Mouse (Mus musculus) limb, embryonic 11.5 days (tissue): ENCODE measurements at regions not wholly inside any gene's neighbourhood (a gene's known extent, or its start where the extent isn't known, plus 50 kb on each side); places are given as distances from the start of the nearest gene placed in this dataset.
A peak's percentile ranks its signal among the peaks of the same experiment; 100 is the strongest.

Source experiments
- ATAC-seq: fragments of 200-750 bp; cut with Nextera tagmentation; 2 replicates; pipeline ENCODE4 v1.8.0; 2017; ENCODE audit warnings: low read depth; ENCODE audit not compliant: insufficient number of reproducible peaks, low FRiP score, low TSS enrichment
- DNase-seq: peaks from one replicate; pipeline ENCODE4 v3.0.0-alpha.2; 2015; ENCODE audit warnings: low spot score
- H3K27ac ChIP-seq: fragments of 300-500 bp; sonication (generic); replicated peaks from 2 replicates; pipeline ENCODE4 v1.5.1; 2014; ENCODE audit warnings: low read depth, mild to moderate bottlenecking, low read length
- H3K27me3 ChIP-seq: fragments of 300-500 bp; sonication (generic); 2 replicates; pipeline ENCODE4 v1.6.1; 2014; ENCODE audit warnings: mild to moderate bottlenecking, low read length, mixed read lengths; ENCODE audit not compliant: control insufficient read depth, insufficient read depth
- H3K36me3 ChIP-seq: fragments of 300-500 bp; sonication (generic); 2 replicates; pipeline ENCODE4 v1.6.1; 2014; ENCODE audit warnings: mild to moderate bottlenecking, low read length, moderate library complexity, mixed read lengths; ENCODE audit not compliant: control insufficient read depth, insufficient read depth
- H3K4me1 ChIP-seq: fragments of 300-500 bp; sonication (generic); 2 replicates; pipeline ENCODE4 v1.6.1; 2014; ENCODE audit warnings: low read length, mixed read lengths; ENCODE audit not compliant: control insufficient read depth, insufficient read depth
- H3K4me2 ChIP-seq: fragments of 300-500 bp; sonication (generic); 2 replicates; pipeline ENCODE4 v1.6.1; 2014; ENCODE audit warnings: low read depth, mild to moderate bottlenecking, moderate library complexity; ENCODE audit not compliant: severe bottlenecking
- H3K4me3 ChIP-seq: fragments of 300-500 bp; sonication (generic); 2 replicates; pipeline ENCODE4 v1.5.1; 2014; ENCODE audit warnings: low read depth, low read length
- H3K9ac ChIP-seq: fragments of 300-500 bp; sonication (generic); 2 replicates; pipeline ENCODE4 v1.6.1; 2014; ENCODE audit warnings: mild to moderate bottlenecking, low read length
- H3K9me3 ChIP-seq: fragments of 300-500 bp; sonication (generic); 2 replicates; pipeline ENCODE4 v1.6.1; 2016; ENCODE audit warnings: low read length; ENCODE audit not compliant: control insufficient read depth
- WGBS: fragments of 180-500 bp; shearing (Covaris S2); extraction: QIAGEN DNeasy Blood & Tissue Kit; methylation state at CpG from one replicate; pipeline ENCODE4 v1.1.7; 2014; 5-methylcytosine and 5-hydroxymethylcytosine counted together

GRCm38 (mm10) chr19:15047896-15048295, 450.0 kb upstream of the Tle4 start:
- no peak for ATAC-seq
- DNase-seq: no peak
- Histone ChIP-seq H3K36me3 (no peaks in the 10 kb centered on the region), H3K27me3 (no peaks in the 10 kb centered on the region), H3K9ac (no peak overlapping the region), H3K27ac (no peak overlapping the region), H3K9me3 (no peaks in the 10 kb centered on the region), H3K4me3 (no peak overlapping the region), H3K4me1 (peaks cover 6% of the 10 kb centered on the region; the same call in 1 of the 2 replicates), H3K4me2 (no peak overlapping the region)
- WGBS: 88% methylated on average over 2 of the region's 2 CpGs

GRCm38 (mm10) chr19:15047306-15047868, 449.5 kb upstream of the Tle4 start:
- no peak overlapping the region for H3K9ac ChIP-seq
- no peak overlapping the region for H3K4me2 ChIP-seq
- H3K27ac ChIP-seq: no peak overlapping the region
- no peaks in the 10 kb centered on the region for H3K27me3 ChIP-seq
- DNase-seq (no peak), ATAC-seq (no peak)
- no peak overlapping the region for H3K4me3 ChIP-seq
- H3K4me1 ChIP-seq: peaks cover 1% of the 10 kb centered on the region; the same call in 1 of the 2 replicates
- no peaks in the 10 kb centered on the region for H3K9me3 ChIP-seq
- 86% methylated on average over 4 of the region's 4 CpGs for WGBS
- H3K36me3 ChIP-seq: no peaks in the 10 kb centered on the region

GRCm38 (mm10) chr19:15035554-15035953, 437.7 kb upstream of the Tle4 start:
- ATAC-seq (no peak), DNase-seq (peak; percentile 83)
- H3K27ac ChIP-seq: no peak overlapping the region
- H3K4me1 ChIP-seq: no peaks in the 10 kb centered on the region
- H3K9ac ChIP-seq: no peak overlapping the region
- no peaks in the 10 kb centered on the region for H3K36me3 ChIP-seq
- no peak overlapping the region for H3K4me2 ChIP-seq
- WGBS: 7% methylated on average over 3 of the region's 3 CpGs
- H3K9me3 ChIP-seq: no peaks in the 10 kb centered on the region
- no peaks in the 10 kb centered on the region for H3K27me3 ChIP-seq
- no peak overlapping the region for H3K4me3 ChIP-seq

- ATAC-seq (no peak), DNase-seq (no peak)
- no peaks in the 10 kb centered on the region for H3K9me3 ChIP-seq
- WGBS: 60% methylated on average over 8 of the region's 8 CpGs
- H3K27ac ChIP-seq: no peak overlapping the region
- H3K4me2 ChIP-seq: no peak overlapping the region
- H3K27me3 ChIP-seq: no peaks in the 10 kb centered on the region
- no peaks in the 10 kb centered on the region for H3K4me1 ChIP-seq
- H3K36me3 ChIP-seq: no peaks in the 10 kb centered on the region
- H3K4me3 ChIP-seq: no peak overlapping the region
- no peak overlapping the region for H3K9ac ChIP-seq
Observed at GRCm38 (mm10) chr19:15033921-15034320, 436.1 kb upstream of the Tle4 start.

- WGBS: 65% methylated on average over 5 of the region's 5 CpGs
- no peaks in the 10 kb centered on the region for H3K4me1 ChIP-seq
- no peak overlapping the region for H3K4me2 ChIP-seq
- no peaks in the 10 kb centered on the region for H3K9me3 ChIP-seq
- no peak overlapping the region for H3K9ac ChIP-seq
- H3K27ac ChIP-seq: no peak overlapping the region
- no peak for ATAC-seq
- no peaks in the 10 kb centered on the region for H3K27me3 ChIP-seq
- DNase-seq: no peak
- H3K4me3 ChIP-seq: no peak overlapping the region
- no peaks in the 10 kb centered on the region for H3K36me3 ChIP-seq
Observed at GRCm38 (mm10) chr19:15033396-15033795, 435.5 kb upstream of the Tle4 start.

- ATAC-seq: no peak
Observed at GRCm38 (mm10) chr19:15032297-15032947, 434.6 kb upstream of the Tle4 start.

GRCm38 (mm10) chr19:15031483-15031882, 433.6 kb upstream of the Tle4 start:
- Histone ChIP-seq H3K4me2 (no peak overlapping the region), H3K27ac (no peak overlapping the region), H3K36me3 (no peaks in the 10 kb centered on the region), H3K27me3 (no peaks in the 10 kb centered on the region), H3K4me3 (no peak overlapping the region), H3K9ac (no peak overlapping the region), H3K4me1 (no peaks in the 10 kb centered on the region), H3K9me3 (no peaks in the 10 kb centered on the region)
- DNase-seq (no peak), ATAC-seq (no peak)

More at GRCm38 (mm10) chr19:15032297-15032947, 434.6 kb upstream of the Tle4 start:
- WGBS: 86% methylated on average over 9 of the region's 9 CpGs
- Histone ChIP-seq H3K9me3 (no peaks in the 10 kb centered on the region), H3K27me3 (no peaks in the 10 kb centered on the region), H3K4me1 (no peaks in the 10 kb centered on the region), H3K9ac (no peak overlapping the region), H3K4me2 (no peak overlapping the region), H3K27ac (no peak overlapping the region), H3K36me3 (no peaks in the 10 kb centered on the region), H3K4me3 (no peak overlapping the region)
- DNase-seq: no peak

- H3K4me3 ChIP-seq: no peak overlapping the region
- H3K27ac ChIP-seq: no peak overlapping the region
- 86% methylated on average over 3 of the region's 3 CpGs for WGBS
- H3K4me1 ChIP-seq: no peaks in the 10 kb centered on the region
- H3K9me3 ChIP-seq: no peaks in the 10 kb centered on the region
- no peak overlapping the region for H3K9ac ChIP-seq
- no peaks in the 10 kb centered on the region for H3K27me3 ChIP-seq
- DNase-seq: no peak
- no peak for ATAC-seq
- no peaks in the 10 kb centered on the region for H3K36me3 ChIP-seq
- H3K4me2 ChIP-seq: no peak overlapping the region
Observed at GRCm38 (mm10) chr19:15003596-15003995, 405.7 kb upstream of the Tle4 start.

GRCm38 (mm10) chr19:14993344-14993743, 395.5 kb upstream of the Tle4 start:
- Histone ChIP-seq H3K4me3 (no peak overlapping the region), H3K4me1 (no peaks in the 10 kb centered on the region), H3K9me3 (no peaks in the 10 kb centered on the region), H3K27me3 (no peaks in the 10 kb centered on the region), H3K27ac (no peak overlapping the region), H3K4me2 (no peak overlapping the region), H3K36me3 (no peaks in the 10 kb centered on the region), H3K9ac (no peak overlapping the region)
- DNase-seq (no peak), ATAC-seq (no peak)
- WGBS: 91% methylated on average over 2 of the region's 2 CpGs
